ENCODE assay signal across 28 mouse cellular contexts in genomic region chr6:123227519-123228166, GRCm38 (mm10). TPM values are rescaled to one million over a fixed set of nuclear protein-coding genes. Genes with fewer than 3 reads are reported as not detected.
DNase-seq lines count a peak whose midpoint lies in the region; ATAC-seq and TF ChIP-seq lines count a peak whose summit lies in the region.
"Had no signal": no experiment of that assay in that cellular context is flagged by ENCODE, and none has a peak within 500 bp of the region (broad histone marks: within the 10 kb centered on the region; RNA-seq: fewer than 3 reads in every experiment).

No protein-coding gene starts in this region.

- dilution Hi-C loops in CH12.LX (cut with MboI; ENCODE audit: extremely low pct_ligation_motif_present, extremely low pct_unique_long_range_greater_than_20kb, low sequenced_read_pairs): no loop called here

- H3K79me2 ChIP-seq in liver, adult 2 months (ENCODE audit: control insufficient read depth, insufficient read depth, low read length): no peaks in the 10 kb centered on the region
- H3K79me2 ChIP-seq in CH12.LX (replicated peaks; ENCODE audit: control insufficient read depth, extremely low read depth, insufficient read depth, poor library complexity, severe bottlenecking): no peaks in the 10 kb centered on the region

- no peak for TF ChIP-seq RAD21 in CH12.LX (IDR thresholded peaks at IDR 0.05; ENCODE audit: low read depth, low read length)

- no peaks in the 10 kb centered on the region for H3K4me1 ChIP-seq in liver, adult 2 months (ENCODE audit: control insufficient read depth, insufficient read depth, low read length)
- H3K4me1 ChIP-seq in liver, embryonic 12.5 days: no peaks in the 10 kb centered on the region
- H3K4me1 ChIP-seq in CH12.LX (ENCODE audit: control insufficient read depth in 1 of 2, insufficient read depth in 2 of 2): peaks cover 0 to 6% of the 10 kb centered on the region in 2 experiments; a peak in 2 of 4 replicates
- H3K4me1 ChIP-seq in hindbrain, embryonic 12.5 days: no peaks in the 10 kb centered on the region
- no peaks in the 10 kb centered on the region for H3K4me1 ChIP-seq in hindbrain, embryonic 13.5 days (replicated peaks)

- no peak for TF ChIP-seq POLR2A in liver, adult 2 months (IDR thresholded peaks at IDR 0.05; ENCODE audit: extremely low read depth, insufficient read depth, low read length)
- TF ChIP-seq POLR2A in CH12.LX (IDR thresholded peaks at IDR 0.05; ENCODE audit: low read depth, low read length): no peak

- TF ChIP-seq EP300 in CH12.LX (IDR thresholded peaks at IDR 0.05; ENCODE audit: low read length): peak; percentile 70; the same call in 1 of the 2 replicates

- H3K4me3 ChIP-seq in liver, adult 2 months (ENCODE audit: insufficient read depth, low read depth, low read length): no peak overlapping the region
- H3K4me3 ChIP-seq in liver, embryonic 12.5 days: no peak overlapping the region
- H3K4me3 ChIP-seq in CH12.LX (replicated peaks in 1 of 3; ENCODE audit: low read depth in 2 of 3, low read length in 2 of 3, poor library complexity in 1 of 3): no peak overlapping the region
- H3K4me3 ChIP-seq in hindbrain, embryonic 12.5 days: no peak overlapping the region
- no peak overlapping the region for H3K4me3 ChIP-seq in hindbrain, embryonic 13.5 days
- H3K4me3 ChIP-seq: myocyte had no signal

- no peaks in the 10 kb centered on the region for H3K27me3 ChIP-seq in liver, adult 2 months (ENCODE audit: control insufficient read depth, insufficient read depth, low read length)
- H3K27me3 ChIP-seq in liver, embryonic 12.5 days (replicated peaks): no peaks in the 10 kb centered on the region
- no peaks in the 10 kb centered on the region for H3K27me3 ChIP-seq in CH12.LX (replicated peaks)
- H3K27me3 ChIP-seq in hindbrain, embryonic 12.5 days: no peaks in the 10 kb centered on the region
- no peaks in the 10 kb centered on the region for H3K27me3 ChIP-seq in hindbrain, embryonic 13.5 days

- no peak overlapping the region for H3K9ac ChIP-seq in liver, adult 2 months (ENCODE audit: low read depth, low read length)
- H3K9ac ChIP-seq in liver, embryonic 12.5 days: no peak overlapping the region
- H3K9ac ChIP-seq in CH12.LX (ENCODE audit: insufficient read depth, low read depth): no peak overlapping the region
- no peak overlapping the region for H3K9ac ChIP-seq in hindbrain, embryonic 12.5 days
- H3K9ac ChIP-seq in hindbrain, embryonic 13.5 days: no peak overlapping the region

- no peaks in the 10 kb centered on the region for H3K9me3 ChIP-seq in liver, embryonic 12.5 days (replicated peaks)
- no peaks in the 10 kb centered on the region for H3K9me3 ChIP-seq in CH12.LX (replicated peaks; ENCODE audit: low read length)
- H3K9me3 ChIP-seq in hindbrain, embryonic 12.5 days (replicated peaks): 0 out of 2 replicates have a peak, but pooled peaks cover 3% of the 10 kb centered on the region
- no peaks in the 10 kb centered on the region for H3K9me3 ChIP-seq in hindbrain, embryonic 13.5 days

- ATAC-seq in liver, embryonic 12.5 days: no peak
- peak; percentile 96 for ATAC-seq in common myeloid progenitor, adult 5-6 weeks (replicated peaks; ENCODE audit: low read depth, poor library complexity, severe bottlenecking)
- ATAC-seq in megakaryocyte, adult 5-6 weeks (ENCODE audit: poor library complexity, severe bottlenecking): peak; percentile 95
- ATAC-seq in hindbrain, embryonic 12.5 days (ENCODE audit: low FRiP score): no peak
- no peak for ATAC-seq in hindbrain, embryonic 13.5 days (ENCODE audit: low FRiP score)

- TF ChIP-seq CTCF in liver, adult 2 months (IDR thresholded peaks at IDR 0.05; ENCODE audit: low read depth, low read length): no peak
- TF ChIP-seq CTCF in CH12.LX (conservative IDR thresholded peaks at IDR 0.05 in 1 of 2, IDR thresholded peaks at IDR 0.05 in 1 of 2; ENCODE audit: low read depth in 2 of 2, low read length in 2 of 2): no peak

- no peak overlapping the region for H3K4me2 ChIP-seq in liver, embryonic 12.5 days
- H3K4me2 ChIP-seq in CH12.LX (ENCODE audit: insufficient read depth, low read depth, poor library complexity, severe bottlenecking): no peak overlapping the region
- no peak overlapping the region for H3K4me2 ChIP-seq in hindbrain, embryonic 12.5 days (replicated peaks)
- H3K4me2 ChIP-seq in hindbrain, embryonic 13.5 days: no peak overlapping the region

- no peaks in the 10 kb centered on the region for H3K36me3 ChIP-seq in liver, adult 2 months (ENCODE audit: control insufficient read depth, insufficient read depth, low read length)
- H3K36me3 ChIP-seq in liver, embryonic 12.5 days: no peaks in the 10 kb centered on the region
- no peaks in the 10 kb centered on the region for H3K36me3 ChIP-seq in CH12.LX (replicated peaks in 1 of 2; ENCODE audit: control insufficient read depth in 1 of 2, insufficient read depth in 1 of 2, low read length in 1 of 2)
- H3K36me3 ChIP-seq in hindbrain, embryonic 12.5 days: no peaks in the 10 kb centered on the region
- H3K36me3 ChIP-seq in hindbrain, embryonic 13.5 days: no peaks in the 10 kb centered on the region

- WGBS in liver, adult 2 months: 57% methylated on average over 2 of the region's 2 CpGs
- WGBS in liver, embryonic 12.5 days (ENCODE audit: insufficient replicate concordance): 28% methylated on average over 2 of the region's 2 CpGs
- WGBS in hindbrain, embryonic 12.5 days: 69% methylated on average over 2 of the region's 2 CpGs
- 74% methylated on average over 2 of the region's 2 CpGs for WGBS in hindbrain, embryonic 13.5 days

- in situ Hi-C loops in CH12.LX (cut with MboI; ENCODE audit: low pct_ligation_motif_present, low pct_unique_long_range_greater_than_20kb, low sequenced_read_pairs): no loop called here

- no peak overlapping the region for H3K27ac ChIP-seq in liver, adult 2 months (replicated peaks; ENCODE audit: insufficient read depth, low read depth, low read length)
- H3K27ac ChIP-seq in liver, embryonic 12.5 days: no peak overlapping the region
- no peak overlapping the region for H3K27ac ChIP-seq in CH12.LX (ENCODE audit: insufficient read depth, low read depth)
- H3K27ac ChIP-seq in hindbrain, embryonic 12.5 days: no peak overlapping the region
- no peak overlapping the region for H3K27ac ChIP-seq in hindbrain, embryonic 13.5 days

- peak; percentile 31 for DNase-seq in liver, adult 2 months (ENCODE audit: extremely low read depth, low read depth, low spot score)
- peak; percentile 22 for DNase-seq in CH12.LX (ENCODE audit: extremely low read depth)
- DNase-seq in ovary, adult 18-20 months (ENCODE audit: low spot score): no peak
- DNase-seq: adrenal gland, adult 2 months; B cell, adult 2 months; cerebellum, adult 9-11 months; embryo, embryonic 11 days; heart, postnatal 4 days; kidney, adult 2 months; kidney, postnatal 14 days; midbrain, embryonic 14.5 days; retina, postnatal 1 day; right cerebral cortex, postnatal 4 days; thymus, postnatal 25 days had no signal

TF ChIP-seq in CH12.LX, 34 proteins besides CTCF, POLR2A, EP300 and RAD21 (continues in another document):
- no peak for TF ChIP-seq ZNF384 (IDR thresholded peaks at IDR 0.05; ENCODE audit: low read depth, low read length)
- TF ChIP-seq JUND (conservative IDR thresholded peaks at IDR 0.05; ENCODE audit: low read depth, low read length): no peak
- TF ChIP-seq MAX (IDR thresholded peaks at IDR 0.05; ENCODE audit: low read length): no peak
- no peak for TF ChIP-seq MAZ (IDR thresholded peaks at IDR 0.05; ENCODE audit: low read depth, low read length)
- TF ChIP-seq TBP (conservative IDR thresholded peaks at IDR 0.05; ENCODE audit: low read depth, low read length): no peak
- TF ChIP-seq SIN3A (IDR thresholded peaks at IDR 0.05; ENCODE audit: low read length): no peak
- no peak for TF ChIP-seq MYC (IDR thresholded peaks at IDR 0.05; ENCODE audit: low read depth, low read length)
- TF ChIP-seq UBTF (IDR thresholded peaks at IDR 0.05; ENCODE audit: low read depth, low read length): no peak

RNA-seq across cellular contexts. Expression of gene Clec4n, which starts 2.0 kb away (rescaled TPM):
- 5.0 and 5.5 TPM in 2 replicates for total RNA-seq in liver, adult 2 months (2014; rRNA removed)
- 0.40 and 2.0 TPM in 2 replicates for polyA plus RNA-seq in liver, adult 2 months (2012; rRNA removed)
- 4.8 and 6.4 TPM in 2 replicates for polyA plus RNA-seq in liver, embryonic 12.5 days (2016; fragmentation: Nextera tagmentation; extraction: Ambion mirVana)
- not detected in 2 replicates for total RNA-seq in CH12.LX (2012; rRNA removed)
- not detected in 2 replicates for total RNA-seq in CH12.LX (2014; rRNA removed)
- not detected in 2 replicates for polyA plus RNA-seq in CH12.LX (2012; ENCODE audit: insufficient read length, low read depth)
- total RNA-seq in common myeloid progenitor, adult 5-6 weeks (2017): not detected in 2 replicates
- 1.5 and 2.3 TPM in 2 replicates for total RNA-seq in megakaryocyte, adult 5-6 weeks (2015)
- total RNA-seq in megakaryocyte, adult 5-6 weeks (2017): 2.4 and 2.5 TPM in 2 replicates
- 0.85 and 1.2 TPM in 2 replicates for polyA plus RNA-seq in hindbrain, embryonic 12.5 days (2016; fragmentation: Nextera tagmentation; extraction: Ambion mirVana)
- polyA plus RNA-seq in hindbrain, embryonic 13.5 days (2015; fragmentation: Nextera tagmentation; extraction: Ambion mirVana): 0.71 and 1.2 TPM in 2 replicates
- total RNA-seq: layer of hippocampus, adult 8-10 months; left cerebral cortex, postnatal 25 days had no signal
- polyA plus RNA-seq: myocyte; neural tube, embryonic 14.5 days had no signal

RNA-seq across cellular contexts. Expression of gene Clec4d, which starts 34.3 kb away (rescaled TPM):
- total RNA-seq in liver, adult 2 months (2014; rRNA removed): 0.09 and 0.13 TPM in 2 replicates
- polyA plus RNA-seq in liver, adult 2 months (2012; rRNA removed): 0.07 TPM in 1 of 2 replicates, not detected in the other
- 0.71 and 0.98 TPM in 2 replicates for polyA plus RNA-seq in liver, embryonic 12.5 days (2016; fragmentation: Nextera tagmentation; extraction: Ambion mirVana)
- total RNA-seq in CH12.LX (2012; rRNA removed) (not detected in 2 replicates), CH12.LX (2014; rRNA removed) (not detected in 2 replicates)
- polyA plus RNA-seq in CH12.LX (2012; ENCODE audit: insufficient read length, low read depth): not detected in 2 replicates
- total RNA-seq in common myeloid progenitor, adult 5-6 weeks (2017): 12.8 and 17.3 TPM in 2 replicates
- total RNA-seq in megakaryocyte, adult 5-6 weeks (2015): 45.3 and 55.3 TPM in 2 replicates
- 31.2 and 42.5 TPM in 2 replicates for total RNA-seq in megakaryocyte, adult 5-6 weeks (2017)
- polyA plus RNA-seq in hindbrain, embryonic 12.5 days (2016; fragmentation: Nextera tagmentation; extraction: Ambion mirVana): 0.26 TPM in 1 of 2 replicates, not detected in the other
- polyA plus RNA-seq in hindbrain, embryonic 13.5 days (2015; fragmentation: Nextera tagmentation; extraction: Ambion mirVana): not detected in 2 replicates
- total RNA-seq: gastrocnemius, adult 18-20 months; layer of hippocampus, adult 8-10 months; left cerebral cortex, postnatal 25 days had no signal
- polyA plus RNA-seq: heart, embryonic 14.5 days; midbrain, embryonic 14.5 days; myocyte; neural tube, embryonic 14.5 days had no signal

RNA-seq across cellular contexts. Expression of gene Clec4b2, which starts 55.0 kb away (rescaled TPM):
- not detected in 2 replicates for total RNA-seq in liver, adult 2 months (2014; rRNA removed)
- polyA plus RNA-seq in liver, adult 2 months (2012; rRNA removed): not detected in 2 replicates
- not detected in 2 replicates for polyA plus RNA-seq in liver, embryonic 12.5 days (2016; fragmentation: Nextera tagmentation; extraction: Ambion mirVana)
- total RNA-seq in CH12.LX (2012; rRNA removed) (not detected in 2 replicates), CH12.LX (2014; rRNA removed) (not detected in 2 replicates)
- polyA plus RNA-seq in CH12.LX (2012; ENCODE audit: insufficient read length, low read depth): not detected in 2 replicates
- total RNA-seq in common myeloid progenitor, adult 5-6 weeks (2017): 0.73 TPM in 1 of 2 replicates, not detected in the other
- 1.4 and 3.3 TPM in 2 replicates for total RNA-seq in megakaryocyte, adult 5-6 weeks (2015)
- total RNA-seq in megakaryocyte, adult 5-6 weeks (2017): 1.7 and 3.3 TPM in 2 replicates
- polyA plus RNA-seq in hindbrain, embryonic 12.5 days (2016; fragmentation: Nextera tagmentation; extraction: Ambion mirVana): not detected in 2 replicates
- polyA plus RNA-seq in hindbrain, embryonic 13.5 days (2015; fragmentation: Nextera tagmentation; extraction: Ambion mirVana): not detected in 2 replicates
- total RNA-seq: gastrocnemius, adult 18-20 months; heart, postnatal 4 days; left cerebral cortex, postnatal 25 days had no signal
- polyA plus RNA-seq: adrenal gland, adult 2 months; embryonic facial prominence, embryonic 14.5 days; gonadal fat pad, adult 2 months; heart, embryonic 14.5 days; kidney, adult 2 months; limb, embryonic 14.5 days; midbrain, embryonic 14.5 days; myocyte; neural tube, embryonic 14.5 days had no signal

Comparison
In these comparisons a context has a peak if more than half of its experiments do, and no peak if none do; other contexts are left out.
1. ATAC-seq: peak in common myeloid progenitor, adult 5-6 weeks (single experiment) and megakaryocyte, adult 5-6 weeks (single experiment); none in liver, embryonic 12.5 days (single experiment), hindbrain, embryonic 12.5 days (single experiment) and hindbrain, embryonic 13.5 days (single experiment).